Mouse (Mus musculus) retina, postnatal 1 day (tissue): Measurements from ENCODE around the gene Man1c1.

Experiments
- DNase-seq: peaks from one replicate; pipeline ENCODE4 v3.0.0-alpha.2; 2012

The Man1c1 gene

GRCm38 (mm10) chr4:134673151-134673550 is 30.9 kb downstream of the Man1c1 start:
- DNase-seq, result no peak

DNA sequence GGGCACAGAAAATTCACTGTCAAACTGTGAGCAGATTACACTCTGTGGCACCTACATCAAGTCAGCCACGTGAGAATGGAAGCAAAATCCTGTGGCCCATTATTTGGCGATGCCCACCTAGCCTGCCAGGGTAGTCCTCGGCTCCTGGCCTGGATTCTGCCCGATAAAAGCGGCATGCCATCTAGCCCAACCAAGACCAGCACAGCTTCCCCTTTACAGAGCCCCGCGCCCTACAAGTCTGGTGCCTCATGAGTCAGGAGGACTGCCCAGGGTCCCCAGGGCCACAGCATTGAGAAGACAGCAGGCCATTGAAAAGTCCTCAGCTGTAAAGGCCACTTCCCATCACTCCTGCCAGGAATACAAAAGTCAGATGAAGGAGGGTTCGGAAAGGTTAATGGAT is 31.8 kb downstream of the Man1c1 start:
- no peak for DNase-seq

DNA sequence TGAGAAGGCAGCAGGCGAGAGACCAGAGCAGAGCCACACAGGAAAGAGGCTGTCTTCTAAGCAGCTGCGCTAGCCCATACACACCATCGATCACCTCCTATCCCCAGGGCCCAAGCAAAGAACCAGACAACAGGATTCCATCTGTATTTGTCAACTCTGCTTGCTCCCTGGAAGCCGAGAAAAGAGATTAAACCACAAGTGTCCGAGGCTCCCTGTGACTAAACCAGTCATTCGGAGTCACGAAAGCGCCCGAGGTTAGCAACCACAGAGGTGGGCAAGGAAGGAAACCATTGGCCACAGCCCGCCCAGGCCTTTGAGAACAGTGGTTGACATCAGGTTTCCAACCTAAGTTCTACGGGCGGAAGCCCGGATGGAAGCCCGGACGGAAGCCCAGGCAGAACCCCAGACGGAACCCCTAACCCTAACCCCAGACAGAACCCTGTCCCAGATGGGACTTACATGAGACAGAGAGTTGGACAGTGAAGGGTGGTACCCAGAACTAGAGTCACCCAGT is 32.4 kb downstream of the Man1c1 start:
- no peak for DNase-seq

DNA sequence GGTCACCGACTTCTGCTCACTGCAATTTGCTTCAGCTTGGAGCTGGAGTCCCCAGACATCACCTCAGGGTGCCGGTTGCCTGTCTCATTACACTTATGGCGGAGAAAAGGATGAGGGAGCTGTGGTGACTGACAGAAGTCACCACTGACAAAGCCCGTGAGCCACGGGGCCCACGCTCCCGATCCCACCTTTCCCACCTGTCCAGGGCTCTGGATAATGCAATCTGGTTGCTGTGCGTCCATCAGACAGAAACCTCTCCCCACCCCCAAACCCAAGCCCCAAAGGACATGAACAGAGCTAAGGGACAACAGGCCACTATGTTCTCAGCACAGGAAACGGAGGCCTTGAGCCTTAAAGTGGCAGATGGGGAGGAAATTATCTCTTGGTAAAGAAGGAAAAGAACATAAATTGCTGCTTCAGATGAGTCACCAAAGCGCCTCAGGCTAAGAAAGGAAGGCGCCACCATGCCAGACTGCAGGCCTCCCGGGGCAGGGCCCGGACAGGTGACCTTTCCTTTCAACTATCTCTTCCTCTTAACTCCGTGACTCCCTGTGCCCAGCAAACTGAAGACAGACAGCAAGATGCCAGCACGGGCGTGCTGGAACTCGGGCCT is 34.2 kb downstream of the Man1c1 start:
- no peak for DNase-seq

- no peak for DNase-seq
Observed at GRCm38 (mm10) chr4:134668355-134669028, 35.6 kb downstream of the Man1c1 start.

GRCm38 (mm10) chr4:134666391-134666790 is 37.7 kb downstream of the Man1c1 start:
- no peak for DNase-seq

GRCm38 (mm10) chr4:134663052-134663451 is 41.0 kb downstream of the Man1c1 start:
- no peak for DNase-seq

- peak; percentile 50 for DNase-seq
Observed at GRCm38 (mm10) chr4:134660630-134661183, 43.4 kb downstream of the Man1c1 start.

- DNase-seq, result peak; percentile 66
Observed at GRCm38 (mm10) chr4:134659354-134660301, 44.5 kb downstream of the Man1c1 start.

GRCm38 (mm10) chr4:134657473-134657872 is 46.6 kb downstream of the Man1c1 start:
- DNase-seq, result no peak

DNA sequence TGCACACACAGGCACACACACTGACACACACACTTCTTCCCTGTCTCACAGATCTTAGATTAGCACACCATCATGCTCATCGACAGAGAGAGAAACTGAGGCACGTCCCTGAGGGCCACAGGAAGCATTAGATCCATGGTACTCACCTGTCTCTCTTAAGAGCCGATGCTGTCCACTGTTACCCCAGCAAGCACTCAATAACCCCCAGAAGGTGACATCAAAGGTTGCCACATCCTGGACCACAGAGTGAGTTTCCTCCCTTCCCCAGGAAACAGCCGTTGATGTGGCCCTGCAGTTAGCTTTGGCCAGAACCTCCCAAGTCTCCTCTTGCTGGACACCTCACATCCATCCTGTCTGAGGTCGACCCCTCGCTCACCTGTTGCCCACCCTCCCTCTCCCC is 49.7 kb downstream of the Man1c1 start:
- no peak for DNase-seq

DNA sequence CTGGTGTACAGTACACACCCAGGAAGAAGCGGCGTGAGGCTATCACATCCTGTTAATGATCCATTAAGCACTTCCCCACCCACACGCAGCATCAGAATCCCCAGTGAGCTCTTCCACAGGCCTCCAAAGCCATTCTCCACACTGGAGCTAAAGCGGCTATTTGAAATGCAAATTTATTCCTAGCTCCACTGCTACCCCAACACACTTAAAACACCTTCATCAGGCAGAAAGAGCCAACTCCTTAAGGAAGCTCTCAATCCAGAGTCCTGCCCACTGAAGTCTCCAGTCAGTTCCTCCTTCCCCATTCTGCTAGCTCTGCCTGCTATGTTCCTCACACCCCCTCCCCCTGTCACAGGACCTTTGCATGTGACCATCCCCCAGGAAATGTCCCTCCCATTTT is 51.4 kb downstream of the Man1c1 start:
- no peak for DNase-seq

DNA sequence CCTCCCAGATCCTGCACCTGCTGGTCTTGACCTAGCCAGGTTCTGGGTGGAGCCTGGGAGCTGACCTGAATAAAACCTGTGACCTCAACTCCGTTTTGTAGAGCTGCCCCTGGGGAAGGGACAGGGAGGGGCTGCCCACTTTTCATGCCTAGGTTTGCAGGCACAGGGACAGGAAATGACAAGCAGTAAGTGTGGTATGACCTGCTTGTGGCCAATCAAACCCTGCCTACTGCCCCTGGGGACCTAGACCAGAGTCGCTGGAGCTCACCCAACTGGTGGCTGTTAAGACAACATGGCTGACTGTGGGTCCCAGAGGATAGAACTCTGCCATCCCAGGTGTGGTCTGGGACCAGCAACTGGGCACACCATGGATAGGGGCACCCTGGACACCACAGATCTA is 51.9 kb downstream of the Man1c1 start:
- no peak for DNase-seq

DNA sequence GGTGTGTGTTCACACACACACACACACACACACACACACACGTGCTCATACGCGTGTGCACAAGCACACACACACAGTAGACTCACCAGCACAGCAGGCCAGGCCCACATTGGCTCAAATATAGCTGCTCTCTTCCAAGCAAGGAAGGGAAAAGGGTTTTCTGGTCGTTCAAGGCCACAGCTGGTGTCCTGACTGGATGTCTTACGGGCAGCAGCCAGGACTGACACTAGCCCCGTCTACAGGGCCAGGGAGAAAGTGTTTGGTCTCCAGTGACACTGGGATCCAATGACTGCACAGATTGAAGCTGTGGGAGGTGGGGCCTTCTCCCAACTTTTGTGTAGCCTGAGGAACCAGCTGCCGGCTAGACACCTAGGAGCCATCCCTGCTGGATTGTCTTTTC is 52.7 kb downstream of the Man1c1 start:
- no peak for DNase-seq

GRCm38 (mm10) chr4:134645042-134645948 is 58.8 kb downstream of the Man1c1 start:
- peak; percentile 62 for DNase-seq

- DNase-seq, result no peak
Observed at GRCm38 (mm10) chr4:134644410-134644809, 59.7 kb downstream of the Man1c1 start.

DNA sequence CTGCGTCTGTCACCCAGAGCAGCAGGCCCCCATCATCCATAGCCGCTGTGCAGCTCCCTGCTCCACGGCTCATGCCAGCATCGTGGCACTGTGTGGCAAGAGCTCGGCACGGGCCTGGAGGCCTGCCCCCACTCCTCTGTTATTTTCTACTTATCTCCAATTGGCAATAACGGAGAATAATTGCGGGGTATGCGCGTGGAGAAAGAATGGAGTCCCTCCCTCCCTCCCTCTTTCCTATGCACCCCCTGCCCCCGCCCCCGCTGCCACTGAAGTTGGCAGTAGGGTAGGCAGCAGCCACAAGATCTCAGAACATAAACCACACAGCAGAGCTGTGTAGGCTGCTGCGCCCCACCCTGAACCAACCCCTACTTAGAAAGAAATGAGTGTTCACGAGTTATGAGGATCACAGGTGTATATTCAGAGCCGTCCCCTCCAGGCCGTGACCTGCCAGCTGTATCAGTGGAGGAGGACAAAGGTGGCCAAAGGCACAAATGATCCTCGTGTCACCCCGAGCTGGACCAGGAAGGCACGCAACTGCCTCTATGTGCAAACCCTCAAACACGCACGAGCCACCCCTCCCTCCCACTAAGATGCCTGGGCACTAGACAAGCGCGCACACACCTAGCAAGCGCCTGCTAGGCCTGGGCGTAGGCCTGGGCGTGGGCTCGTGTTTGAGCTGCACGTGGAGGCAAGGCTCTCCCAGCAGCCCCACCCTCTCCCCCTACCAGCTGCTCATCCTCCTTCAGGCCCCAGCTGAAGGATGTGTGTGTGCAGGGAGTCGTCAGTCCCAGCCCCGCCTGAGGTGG is 62.2 kb downstream of the Man1c1 start:
- DNase-seq, result no peak

- no peak for DNase-seq
Observed at GRCm38 (mm10) chr4:134639325-134639724, 64.8 kb downstream of the Man1c1 start.

- DNase-seq, result no peak
Observed at GRCm38 (mm10) chr4:134638111-134638550, 66.0 kb downstream of the Man1c1 start.

DNA sequence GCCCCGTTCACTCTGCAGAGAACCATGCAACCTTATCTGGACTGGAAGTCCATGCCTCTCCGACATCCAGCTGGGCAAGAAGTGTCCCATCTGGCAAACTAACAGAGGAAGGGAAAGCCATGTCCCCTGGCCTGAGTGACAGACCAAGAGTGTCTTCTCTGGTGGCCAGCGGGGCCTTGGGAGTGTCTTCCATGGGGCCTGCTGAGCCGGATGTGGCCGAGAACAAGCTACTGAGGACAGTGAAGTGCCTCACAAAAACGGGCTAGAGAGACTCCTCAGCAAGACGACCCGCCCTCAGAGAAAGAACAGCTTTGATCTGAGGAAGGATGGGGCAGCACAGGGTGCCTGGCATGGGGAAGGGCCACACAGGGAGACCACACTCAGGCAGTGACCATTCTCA is 67.7 kb downstream of the Man1c1 start:
- no peak for DNase-seq

DNA sequence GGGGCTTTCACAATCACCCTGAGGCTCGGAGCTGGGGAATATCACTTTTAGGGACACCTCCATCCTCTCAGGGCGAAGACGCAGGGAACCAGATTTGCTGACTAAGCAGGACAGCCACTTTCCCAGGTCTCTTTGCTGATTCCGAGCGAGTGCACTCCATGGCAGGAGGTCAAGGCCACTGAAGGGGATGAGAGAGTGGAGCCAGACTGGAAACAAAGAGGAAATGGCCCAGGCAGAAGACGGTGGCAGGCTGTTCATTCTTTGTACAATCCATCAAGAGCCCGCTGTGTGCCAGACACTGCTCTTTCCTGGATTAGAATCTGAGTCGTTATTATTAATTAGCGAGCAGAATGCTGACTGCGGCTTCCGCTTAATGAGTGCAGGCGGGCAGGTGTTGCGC is 70.1 kb downstream of the Man1c1 start:
- DNase-seq, result peak; percentile 50
